Mouse (Mus musculus) mesoderm, embryonic 11.5 days (tissue): ENCODE results near the gene Cbx2.
A peak's percentile ranks its signal among the peaks of the same experiment; 100 is the strongest.

Experiments
- DNase-seq: peaks from one replicate; pipeline ENCODE4 v3.0.0-alpha.2; 2012; ENCODE audit warnings: low read depth, low spot score

The Cbx2 gene

GRCm38 (mm10) chr11:119014455-119014854 lies 8.3 kb upstream of the Cbx2 start:
- DNase-seq, result no peak

GRCm38 (mm10) chr11:119017506-119017905 lies 5.3 kb upstream of the Cbx2 start:
- DNase-seq, result no peak

GRCm38 (mm10) chr11:119021180-119021579 lies 1.6 kb upstream of the Cbx2 start:
- DNase-seq, result no peak

GRCm38 (mm10) chr11:119022068-119022894 lies 481 bp upstream of the Cbx2 start:
- no peak for DNase-seq

- no peak for DNase-seq
These were observed 836 bp downstream of the Cbx2 start for GRCm38 (mm10) chr11:119023616-119023980.

- DNase-seq, result no peak
These were observed 1.5 kb downstream of the Cbx2 start for GRCm38 (mm10) chr11:119024260-119024659.

GRCm38 (mm10) chr11:119026203-119026602 lies 3.4 kb downstream of the Cbx2 start:
- DNase-seq, result no peak

- peak; percentile 85 for DNase-seq
These were observed 11.3 kb downstream of the Cbx2 start for GRCm38 (mm10) chr11:119033874-119034558.

- DNase-seq, result no peak
These were observed 11.9 kb downstream of the Cbx2 start for GRCm38 (mm10) chr11:119034635-119035034.

- no peak for DNase-seq
These were observed 12.4 kb downstream of the Cbx2 start for GRCm38 (mm10) chr11:119035094-119035685.

- DNase-seq, result no peak
These were observed 13.0 kb downstream of the Cbx2 start for GRCm38 (mm10) chr11:119035686-119036165.

GRCm38 (mm10) chr11:119036447-119036846 lies 13.7 kb downstream of the Cbx2 start:
- no peak for DNase-seq

GRCm38 (mm10) chr11:119036934-119037779 lies 14.4 kb downstream of the Cbx2 start:
- DNase-seq, result no peak

GRCm38 (mm10) chr11:119037780-119038401 lies 15.1 kb downstream of the Cbx2 start:
- DNase-seq, result no peak

GRCm38 (mm10) chr11:119038744-119039484 lies 16.2 kb downstream of the Cbx2 start:
- DNase-seq, result no peak

- no peak for DNase-seq
These were observed 17.2 kb downstream of the Cbx2 start for GRCm38 (mm10) chr11:119039732-119040512.

GRCm38 (mm10) chr11:119040600-119041324 lies 18.0 kb downstream of the Cbx2 start, which contains the start of gene Cbx8:
Gene Cbx8, minus strand, starts transcription at chr11:119040969.
- DNase-seq, result peak; percentile 100

- peak; percentile 76 for DNase-seq
These were observed 18.6 kb downstream of the Cbx2 start for GRCm38 (mm10) chr11:119041325-119041716.
